Mouse (Mus musculus) spleen, adult 12 weeks (tissue): ENCODE data around the gene Tbc1d15.
"Not testable (repeated sequence)": the region's sequence is repeated elsewhere in the genome, so short reads cannot be mapped to it uniquely, and the experiment has no call there.

Experiments used
- DNase-seq: peaks from one replicate; pipeline ENCODE4 v3.0.0; 2022; ENCODE audit warnings: low spot score

The Tbc1d15 gene

GRCm38 (mm10) chr10:115241082-115241595 lies 10.1 kb downstream of the Tbc1d15 start:
- DNase-seq = no peak

- no peak for DNase-seq
These were observed 13.3 kb downstream of the Tbc1d15 start for GRCm38 (mm10) chr10:115237931-115238330.

- DNase-seq = no peak
These were observed 14.5 kb downstream of the Tbc1d15 start for GRCm38 (mm10) chr10:115236733-115237132.

- DNase-seq = no peak
These were observed 15.8 kb downstream of the Tbc1d15 start for GRCm38 (mm10) chr10:115235501-115235900.

GRCm38 (mm10) chr10:115233798-115234197 lies 17.5 kb downstream of the Tbc1d15 start:
- DNase-seq = no peak

GRCm38 (mm10) chr10:115232513-115232912 lies 18.8 kb downstream of the Tbc1d15 start:
- no peak for DNase-seq

- no peak for DNase-seq
These were observed 22.2 kb downstream of the Tbc1d15 start for GRCm38 (mm10) chr10:115229023-115229422.

- no peak for DNase-seq
These were observed 24.7 kb downstream of the Tbc1d15 start for GRCm38 (mm10) chr10:115226586-115226985.

GRCm38 (mm10) chr10:115223845-115224244 lies 27.4 kb downstream of the Tbc1d15 start:
- DNase-seq = no peak

- no peak for DNase-seq
These were observed 38.2 kb downstream of the Tbc1d15 start for GRCm38 (mm10) chr10:115212916-115213580.

GRCm38 (mm10) chr10:115205825-115206224 lies 45.4 kb downstream of the Tbc1d15 start:
- DNase-seq = no peak

GRCm38 (mm10) chr10:115205284-115205683 lies 46.0 kb downstream of the Tbc1d15 start:
- DNase-seq = no peak

GRCm38 (mm10) chr10:115191214-115191613 lies 60.1 kb downstream of the Tbc1d15 start:
- DNase-seq = no peak

GRCm38 (mm10) chr10:115187390-115187789 lies 63.9 kb downstream of the Tbc1d15 start:
- no peak for DNase-seq

- DNase-seq = peak; percentile 9
These were observed 66.6 kb downstream of the Tbc1d15 start, which contains the start of gene Tph2 for GRCm38 (mm10) chr10:115184697-115185096. Gene Tph2 (minus strand): TSS chr10:115185022.

GRCm38 (mm10) chr10:115181034-115181433 lies 70.2 kb downstream of the Tbc1d15 start:
- DNase-seq = no peak

GRCm38 (mm10) chr10:115178019-115178418 lies 73.2 kb downstream of the Tbc1d15 start:
- not testable (repeated sequence) for DNase-seq

GRCm38 (mm10) chr10:115175591-115175991 lies 75.7 kb downstream of the Tbc1d15 start:
- no peak for DNase-seq

GRCm38 (mm10) chr10:115173336-115173735 lies 77.9 kb downstream of the Tbc1d15 start:
- DNase-seq = no peak

- DNase-seq = no peak
These were observed 79.9 kb downstream of the Tbc1d15 start for GRCm38 (mm10) chr10:115171351-115171818.

- no peak for DNase-seq
These were observed 80.5 kb downstream of the Tbc1d15 start for GRCm38 (mm10) chr10:115170496-115171350.

- no peak for DNase-seq
These were observed 81.9 kb downstream of the Tbc1d15 start for GRCm38 (mm10) chr10:115169410-115169809.

- no peak for DNase-seq
These were observed 91.0 kb downstream of the Tbc1d15 start for GRCm38 (mm10) chr10:115160289-115160688.
